Mouse (Mus musculus): ENCODE measurements at regions not wholly inside any gene's neighbourhood (a gene's known extent, or its start where the extent isn't known, plus 50 kb on each side); places are given as distances from the start of the nearest gene placed in this dataset.
"Not testable (repeated sequence)": the region's sequence is repeated elsewhere in the genome, so short reads cannot be mapped to it uniquely, and the experiment has no call there.

GRCm38 (mm10) chr12:16358831-16359230, 251.9 kb downstream of the Lpin1 start:
- no peak for ATAC-seq (ENCODE audit: low FRiP score)
- 35% methylated on average over 1 of the region's 1 CpGs for WGBS

GRCm38 (mm10) chr12:16354711-16355110, 256.1 kb downstream of the Lpin1 start:
- Histone ChIP-seq H3K27me3 (no peaks in the 10 kb centered on the region), H3K9ac (no peak overlapping the region), H3K36me3 (no peaks in the 10 kb centered on the region), H3K4me3 (no peak overlapping the region), H3K4me2 (no peak overlapping the region), H3K4me1 (replicated peaks) (no peaks in the 10 kb centered on the region), H3K9me3 (no peaks in the 10 kb centered on the region), H3K27ac (no peak overlapping the region)
- ATAC-seq (ENCODE audit: low FRiP score), result no peak
- WGBS, result 80% methylated on average over 1 of the region's 1 CpGs

More at GRCm38 (mm10) chr12:16358831-16359230, 251.9 kb downstream of the Lpin1 start:
- Histone ChIP-seq H3K27ac (no peak overlapping the region), H3K27me3 (no peaks in the 10 kb centered on the region), H3K4me2 (no peak overlapping the region), H3K9ac (no peak overlapping the region), H3K4me1 (replicated peaks) (no peaks in the 10 kb centered on the region), H3K36me3 (no peaks in the 10 kb centered on the region), H3K4me3 (no peak overlapping the region), H3K9me3 (0 out of 2 replicates have a peak, but pooled peaks cover 5% of the 10 kb centered on the region)

GRCm38 (mm10) chr12:16351751-16352150, 259.0 kb downstream of the Lpin1 start:
- Histone ChIP-seq H3K4me3 (no peak overlapping the region), H3K4me2 (no peak overlapping the region), H3K27me3 (no peaks in the 10 kb centered on the region), H3K27ac (no peak overlapping the region), H3K9me3 (no peaks in the 10 kb centered on the region), H3K4me1 (replicated peaks) (no peaks in the 10 kb centered on the region), H3K9ac (no peak overlapping the region), H3K36me3 (no peaks in the 10 kb centered on the region)
- no peak for ATAC-seq (ENCODE audit: low FRiP score)

- H3K27me3 ChIP-seq, result no peaks in the 10 kb centered on the region
- no peaks in the 10 kb centered on the region for H3K9me3 ChIP-seq
- ATAC-seq (ENCODE audit: low FRiP score), result no peak
- H3K36me3 ChIP-seq, result no peaks in the 10 kb centered on the region
- H3K4me3 ChIP-seq, result no peak overlapping the region
- no peak overlapping the region for H3K9ac ChIP-seq
- H3K4me1 ChIP-seq (replicated peaks), result no peaks in the 10 kb centered on the region
- no peak overlapping the region for H3K4me2 ChIP-seq
- H3K27ac ChIP-seq, result no peak overlapping the region
Measured at GRCm38 (mm10) chr12:16349310-16349709, 261.5 kb downstream of the Lpin1 start.

GRCm38 (mm10) chr12:16344021-16344420, 266.7 kb downstream of the Lpin1 start:
- no peaks in the 10 kb centered on the region for H3K4me1 ChIP-seq (replicated peaks)
- no peak overlapping the region for H3K9ac ChIP-seq
- 83% methylated on average over 3 of the region's 3 CpGs for WGBS
- H3K27ac ChIP-seq, result no peak overlapping the region
- ATAC-seq (ENCODE audit: low FRiP score), result no peak
- no peak overlapping the region for H3K4me3 ChIP-seq
- H3K4me2 ChIP-seq, result no peak overlapping the region
- H3K27me3 ChIP-seq, result no peaks in the 10 kb centered on the region
- no peaks in the 10 kb centered on the region for H3K36me3 ChIP-seq
- H3K9me3 ChIP-seq, result no peaks in the 10 kb centered on the region

GRCm38 (mm10) chr12:16342030-16342429, 268.7 kb downstream of the Lpin1 start:
- ATAC-seq (ENCODE audit: low FRiP score); H3K27me3 ChIP-seq; H3K4me2 ChIP-seq; H3K4me3 ChIP-seq; H3K36me3 ChIP-seq; H3K9ac ChIP-seq; H3K4me1 ChIP-seq (replicated peaks); H3K9me3 ChIP-seq; H3K27ac ChIP-seq: not testable (repeated sequence)
- WGBS, result 52% methylated on average over 2 of the region's 2 CpGs

- no peaks in the 10 kb centered on the region for H3K36me3 ChIP-seq
- ATAC-seq (ENCODE audit: low FRiP score), result no peak
- H3K9me3 ChIP-seq, result no peaks in the 10 kb centered on the region
- H3K9ac ChIP-seq, result no peak overlapping the region
- no peaks in the 10 kb centered on the region for H3K27me3 ChIP-seq
- no peaks in the 10 kb centered on the region for H3K4me1 ChIP-seq (replicated peaks)
- no peak overlapping the region for H3K27ac ChIP-seq
- no peak overlapping the region for H3K4me2 ChIP-seq
- H3K4me3 ChIP-seq, result no peak overlapping the region
- 93% methylated on average over 3 of the region's 3 CpGs for WGBS
Measured at GRCm38 (mm10) chr12:16331456-16331855, 279.3 kb downstream of the Lpin1 start.

- Histone ChIP-seq H3K4me1 (replicated peaks) (no peaks in the 10 kb centered on the region), H3K27me3 (no peaks in the 10 kb centered on the region), H3K36me3 (no peaks in the 10 kb centered on the region), H3K27ac (no peak overlapping the region), H3K9ac (no peak overlapping the region), H3K4me3 (no peak overlapping the region), H3K9me3 (no peaks in the 10 kb centered on the region), H3K4me2 (no peak overlapping the region)
- 65% methylated on average over 2 of the region's 2 CpGs for WGBS
- no peak for ATAC-seq (ENCODE audit: low FRiP score)
Measured at GRCm38 (mm10) chr12:16329129-16329528, 281.6 kb downstream of the Lpin1 start.

- Histone ChIP-seq H3K36me3 (no peaks in the 10 kb centered on the region), H3K9ac (no peak overlapping the region), H3K9me3 (no peaks in the 10 kb centered on the region), H3K4me3 (no peak overlapping the region), H3K4me1 (replicated peaks) (peaks cover 5% of the 10 kb centered on the region), H3K4me2 (no peak overlapping the region), H3K27ac (peak overlapping the region; percentile 64), H3K27me3 (no peaks in the 10 kb centered on the region)
- peak; percentile 36; the same call in 1 of the 2 replicates for ATAC-seq (ENCODE audit: low FRiP score)
- WGBS, result 65% methylated on average over 9 of the region's 9 CpGs
Measured at GRCm38 (mm10) chr12:16320536-16321402, 290.0 kb downstream of the Lpin1 start.

GRCm38 (mm10) chr12:16308101-16308500, 302.7 kb downstream of the Lpin1 start:
- no peaks in the 10 kb centered on the region for H3K27me3 ChIP-seq
- H3K4me2 ChIP-seq, result no peak overlapping the region
- H3K9ac ChIP-seq, result no peak overlapping the region
- no peaks in the 10 kb centered on the region for H3K36me3 ChIP-seq
- WGBS, result 90% methylated on average over 3 of the region's 3 CpGs
- no peak for ATAC-seq (ENCODE audit: low FRiP score)
- no peak overlapping the region for H3K27ac ChIP-seq
- no peak overlapping the region for H3K4me3 ChIP-seq
- H3K9me3 ChIP-seq, result no peaks in the 10 kb centered on the region
- H3K4me1 ChIP-seq (replicated peaks), result no peaks in the 10 kb centered on the region

- no peak overlapping the region for H3K4me2 ChIP-seq
- ATAC-seq (ENCODE audit: low FRiP score), result no peak
- no peaks in the 10 kb centered on the region for H3K27me3 ChIP-seq
- H3K9ac ChIP-seq, result no peak overlapping the region
- no peak overlapping the region for H3K4me3 ChIP-seq
- no peaks in the 10 kb centered on the region for H3K4me1 ChIP-seq (replicated peaks)
- H3K36me3 ChIP-seq, result no peaks in the 10 kb centered on the region
- WGBS, result 77% methylated on average over 9 of the region's 9 CpGs
- H3K9me3 ChIP-seq, result no peaks in the 10 kb centered on the region
- H3K27ac ChIP-seq, result no peak overlapping the region
Measured at GRCm38 (mm10) chr12:16304701-16305377, 305.9 kb downstream of the Lpin1 start.

GRCm38 (mm10) chr12:16285061-16285460, 325.7 kb downstream of the Lpin1 start:
- WGBS, result 88% methylated on average over 5 of the region's 5 CpGs
- Histone ChIP-seq H3K36me3 (no peaks in the 10 kb centered on the region), H3K4me2 (no peak overlapping the region), H3K9ac (no peak overlapping the region), H3K27me3 (no peaks in the 10 kb centered on the region), H3K4me1 (replicated peaks) (no peaks in the 10 kb centered on the region), H3K9me3 (no peaks in the 10 kb centered on the region; the same call in 1 of the 2 replicates), H3K27ac (no peak overlapping the region), H3K4me3 (no peak overlapping the region)
- ATAC-seq (ENCODE audit: low FRiP score), result no peak

GRCm38 (mm10) chr12:16279146-16279545, 331.6 kb downstream of the Lpin1 start:
- Histone ChIP-seq H3K36me3 (no peaks in the 10 kb centered on the region), H3K9me3 (no peaks in the 10 kb centered on the region; the same call in 1 of the 2 replicates), H3K4me1 (replicated peaks) (peaks cover 16% of the 10 kb centered on the region), H3K4me3 (no peak overlapping the region), H3K9ac (no peak overlapping the region), H3K27me3 (no peaks in the 10 kb centered on the region), H3K4me2 (no peak overlapping the region), H3K27ac (no peak overlapping the region)
- WGBS, result 79% methylated on average over 2 of the region's 2 CpGs
- ATAC-seq (ENCODE audit: low FRiP score), result no peak

All from hindbrain, embryonic 13.5 days (tissue).